Mouse (Mus musculus) myocyte (in vitro differentiated cells): ENCODE data around the gene Rapgef4. TPM values are rescaled to one million over a fixed set of nuclear protein-coding genes. Genes with fewer than 3 reads are reported as not detected.

Experiments
- H3K27me3 ChIP-seq: one replicate; pipeline ENCODE4 v1.6.1; 2011; ENCODE audit not compliant: control insufficient read depth, insufficient read depth, insufficient read length
- H3K36me3 ChIP-seq: one replicate; pipeline ENCODE4 v1.6.1; 2011; ENCODE audit not compliant: control insufficient read depth, insufficient read depth
- H3K4me2 ChIP-seq: one replicate; pipeline ENCODE4 v1.6.1; 2011; ENCODE audit warnings: low read depth, control low read depth
- H3K4me3 ChIP-seq: one replicate; pipeline ENCODE4 v1.5.1; 2011; ENCODE audit warnings: mild to moderate bottlenecking, control low read depth, moderate library complexity
- H3K79me2 ChIP-seq: one replicate; pipeline ENCODE4 v1.6.1; 2011; ENCODE audit not compliant: control insufficient read depth, insufficient read depth
- H3ac ChIP-seq: one replicate; pipeline ENCODE4 v1.6.1; 2011; ENCODE audit not compliant: control insufficient read depth, insufficient read length
- CEBPB ChIP-seq: IDR thresholded peaks from 2 replicates; pipeline ENCODE4 v1.6.1; 2011; ENCODE audit warnings: mild to moderate bottlenecking, moderate library complexity; ENCODE audit not compliant: poor library complexity, insufficient read depth, severe bottlenecking
- E2F4 ChIP-seq: IDR thresholded peaks from one replicate; pipeline ENCODE4 v1.6.1; 2011; ENCODE audit warnings: mild to moderate bottlenecking, control low read depth, moderate library complexity; ENCODE audit not compliant: insufficient read depth
- MAX ChIP-seq: IDR thresholded peaks from one replicate; pipeline ENCODE4 v1.6.1; 2011; ENCODE audit warnings: low read depth, mild to moderate bottlenecking, control low read depth
- MYOD1 ChIP-seq, 3 experiments: IDR thresholded peaks; one replicate each; pipeline ENCODE4 v1.6.1; 2011; ENCODE audit warnings: control low read depth in 2 of 3, low read depth in 2 of 3, mild to moderate bottlenecking in 2 of 3, moderate library complexity in 1 of 3; ENCODE audit not compliant: insufficient read length in 2 of 3, control insufficient read depth in 1 of 3
- MYOG ChIP-seq, 3 experiments: IDR thresholded peaks; one replicate each; pipeline ENCODE4 v1.6.1; 2011; ENCODE audit warnings: control low read depth in 2 of 3, low read depth in 2 of 3, mild to moderate bottlenecking in 2 of 3; ENCODE audit not compliant: insufficient read length in 2 of 3, control insufficient read depth in 1 of 3, insufficient read depth in 1 of 3
- POLR2A ChIP-seq: IDR thresholded peaks from one replicate; pipeline ENCODE4 v1.6.1; 2011; ENCODE audit warnings: low read depth, mild to moderate bottlenecking, control low read depth, moderate library complexity; ENCODE audit not compliant: insufficient read length
- POLR2AphosphoS2 ChIP-seq: IDR thresholded peaks from one replicate; pipeline ENCODE4 v1.6.1; 2011; ENCODE audit warnings: low read depth, control low read depth; ENCODE audit not compliant: insufficient read length
- REST ChIP-seq: IDR thresholded peaks from one replicate; pipeline ENCODE4 v1.6.1; 2011; ENCODE audit warnings: mild to moderate bottlenecking, control low read depth, moderate library complexity; ENCODE audit not compliant: insufficient read depth, insufficient read length
- SRF ChIP-seq: IDR thresholded peaks from one replicate; pipeline ENCODE4 v1.6.1; 2011; ENCODE audit warnings: low read depth; ENCODE audit not compliant: control insufficient read depth, insufficient read length
- TCF12 ChIP-seq: IDR thresholded peaks from one replicate; pipeline ENCODE4 v1.6.1; 2011; ENCODE audit warnings: mild to moderate bottlenecking, control low read depth; ENCODE audit not compliant: poor library complexity, insufficient read depth, severe bottlenecking
- TCF3 ChIP-seq: IDR thresholded peaks from one replicate; pipeline ENCODE4 v1.6.1; 2011; ENCODE audit warnings: low read depth, control low read depth; ENCODE audit not compliant: insufficient read length
- USF1 ChIP-seq: IDR thresholded peaks from one replicate; pipeline ENCODE4 v1.6.1; 2011; ENCODE audit warnings: low read depth, mild to moderate bottlenecking, control low read depth, moderate library complexity
- polyA plus RNA-seq: library from polyadenylated mRNA; unstranded; fragments of >200 nt; fragmentation: generic; extraction: Trizol; gene quantifications from one replicate; pipeline ENCODE4 v1.2.1, GENCODE M21; 2012; ENCODE audit warnings: missing spikeins

The Rapgef4 gene
- polyA plus RNA-seq, 1 experiment, result 0.28 TPM

DNA sequence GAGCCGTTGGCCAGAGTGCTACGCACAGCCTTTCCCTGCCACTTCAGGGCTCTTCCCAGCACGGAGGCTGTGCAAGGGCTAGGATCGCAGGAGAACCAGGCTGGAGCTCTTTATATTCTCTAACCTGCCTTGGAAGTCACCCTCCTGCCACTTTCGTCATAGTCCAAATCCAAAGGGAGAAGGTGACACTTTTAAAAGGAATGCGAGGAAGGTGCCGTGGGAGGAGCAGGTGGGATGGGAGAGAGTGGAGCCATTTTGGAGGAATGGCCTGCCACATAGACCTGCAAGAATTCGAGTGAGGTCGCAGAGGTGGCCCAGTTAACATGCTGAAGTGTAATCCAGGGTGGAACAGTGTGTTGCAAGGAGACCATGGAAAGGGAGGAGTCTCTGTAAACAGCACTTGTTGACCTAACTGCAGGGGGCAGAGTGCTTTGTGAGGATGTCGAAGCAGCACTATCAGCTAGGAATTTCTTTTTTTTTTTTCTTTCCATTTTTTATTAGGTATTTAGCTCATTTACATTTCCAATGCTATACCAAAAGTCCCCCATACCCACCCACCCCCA lies 94.0 kb downstream of the Rapgef4 start:
- Histone ChIP-seq H3K27me3 (no peaks in the 10 kb centered on the region), H3K4me3 (no peak overlapping the region), H3ac (no peak overlapping the region), H3K79me2 (no peaks in the 10 kb centered on the region), H3K36me3 (no peaks in the 10 kb centered on the region), H3K4me2 (no peak overlapping the region)
- TF ChIP-seq TCF12, result no peak
- TF ChIP-seq MAX, result no peak
- no peak for TF ChIP-seq MYOG (IDR thresholded peaks at IDR 0.05; ENCODE audit: control insufficient read depth in 1 of 3, insufficient read depth in 1 of 3, insufficient read length in 2 of 3, low read depth in 2 of 3)
- TF ChIP-seq POLR2A, result no peak
- no peak for TF ChIP-seq SRF
- no peak for TF ChIP-seq POLR2AphosphoS2
- no peak for TF ChIP-seq CEBPB

DNA sequence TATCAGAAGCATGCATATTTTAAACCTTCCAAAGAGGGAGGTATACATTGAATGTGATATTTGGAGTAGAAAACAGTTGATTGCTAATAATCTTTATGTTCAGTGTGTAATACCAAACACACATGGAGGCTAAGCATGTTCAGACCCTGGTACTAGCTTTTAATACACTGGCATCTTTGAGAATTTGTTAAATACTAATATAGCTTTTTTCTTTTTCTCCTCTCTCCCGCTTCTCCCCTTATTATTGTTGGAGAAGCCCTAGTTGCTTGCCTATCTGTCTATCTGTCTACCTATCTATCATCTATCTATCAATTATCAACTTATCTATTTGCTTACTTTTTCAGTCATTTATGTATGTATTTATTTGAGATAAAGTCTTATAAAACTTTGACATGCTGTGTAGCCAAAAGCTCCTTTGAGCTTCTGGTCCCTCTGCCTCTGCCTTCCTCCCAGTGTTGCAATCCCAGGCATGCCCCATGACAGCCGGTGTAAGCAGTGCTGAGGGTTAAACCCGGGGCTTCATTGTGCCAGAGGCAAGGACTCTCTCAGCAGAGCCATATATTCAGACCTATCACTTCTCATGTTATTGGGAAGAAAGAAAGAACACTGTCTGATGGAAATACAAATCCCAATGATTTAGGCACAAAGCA lies 96.6 kb downstream of the Rapgef4 start:
- Histone ChIP-seq H3ac (no peak overlapping the region), H3K4me3 (no peak overlapping the region), H3K27me3 (no peaks in the 10 kb centered on the region), H3K36me3 (no peaks in the 10 kb centered on the region), H3K4me2 (no peak overlapping the region), H3K79me2 (no peaks in the 10 kb centered on the region)
- no peak for TF ChIP-seq E2F4
- no peak for TF ChIP-seq POLR2A
- TF ChIP-seq MAX, result no peak
- TF ChIP-seq REST, result no peak
- TF ChIP-seq SRF, result no peak
- TF ChIP-seq USF1, result no peak
- TF ChIP-seq MYOG (IDR thresholded peaks at IDR 0.05; ENCODE audit: control insufficient read depth in 1 of 3, insufficient read depth in 1 of 3, insufficient read length in 2 of 3, low read depth in 2 of 3), result no peak
- TF ChIP-seq MYOD1 (IDR thresholded peaks at IDR 0.05; ENCODE audit: control insufficient read depth in 1 of 3, insufficient read length in 2 of 3, low read depth in 2 of 3), result no peak
- TF ChIP-seq CEBPB, result no peak
- no peak for TF ChIP-seq POLR2AphosphoS2
- no peak for TF ChIP-seq TCF12
- TF ChIP-seq TCF3, result no peak

DNA sequence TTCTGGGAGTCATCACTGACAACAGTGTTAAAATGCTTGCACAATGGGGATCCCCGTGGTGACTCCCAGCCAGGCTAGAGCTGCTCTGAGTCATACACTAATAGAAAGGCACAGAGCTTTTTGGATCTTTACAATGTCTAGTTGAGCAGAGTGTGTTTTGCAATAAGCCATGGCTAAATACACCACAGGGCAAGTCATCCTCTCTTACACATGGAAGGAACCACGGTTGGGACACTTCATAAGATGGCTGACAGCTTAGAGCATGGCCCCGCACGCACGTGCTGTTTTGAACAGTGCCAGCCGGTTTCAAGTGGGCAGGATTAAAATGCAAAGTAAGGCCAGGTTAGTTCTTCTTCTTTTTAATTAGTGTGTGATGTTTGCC lies 97.1 kb downstream of the Rapgef4 start:
- Histone ChIP-seq H3K36me3 (no peaks in the 10 kb centered on the region), H3K79me2 (no peaks in the 10 kb centered on the region), H3K4me3 (no peak overlapping the region), H3K27me3 (no peaks in the 10 kb centered on the region), H3ac (no peak overlapping the region), H3K4me2 (no peak overlapping the region)
- TF ChIP-seq E2F4 (no peak), CEBPB (0 out of 2 replicates have a peak, but pooled peaks have one; percentile 34)

DNA sequence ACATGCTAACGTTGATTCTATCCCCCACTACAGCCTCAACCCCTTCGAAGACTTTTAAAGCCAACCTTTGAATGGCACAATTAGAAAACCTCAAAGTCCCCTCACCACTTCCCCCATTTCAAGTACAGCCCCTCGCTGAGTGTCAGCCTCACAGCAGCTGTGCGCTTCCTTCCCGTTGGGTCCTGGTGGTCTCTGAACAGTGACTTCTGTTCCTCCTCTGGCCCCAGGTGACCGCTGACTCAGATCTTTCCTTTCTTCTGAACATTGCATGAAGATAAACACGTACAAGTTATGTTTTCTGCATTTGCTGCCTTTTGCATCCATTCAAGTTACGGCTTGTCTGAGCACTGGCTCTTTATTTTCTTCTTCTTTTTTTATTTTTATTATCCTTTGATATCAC lies 98.1 kb downstream of the Rapgef4 start:
- TF ChIP-seq CEBPB, result no peak
- no peak for TF ChIP-seq REST
- no peak for TF ChIP-seq SRF
- no peak for TF ChIP-seq MAX
- no peak for TF ChIP-seq E2F4
- no peak for TF ChIP-seq POLR2A
- TF ChIP-seq TCF12, result no peak
- TF ChIP-seq MYOD1 (IDR thresholded peaks at IDR 0.05; ENCODE audit: control insufficient read depth in 1 of 3, insufficient read length in 2 of 3, low read depth in 2 of 3), result no peak
- no peak for TF ChIP-seq USF1
- no peak for TF ChIP-seq MYOG (IDR thresholded peaks at IDR 0.05; ENCODE audit: control insufficient read depth in 1 of 3, insufficient read depth in 1 of 3, insufficient read length in 2 of 3, low read depth in 2 of 3)
- TF ChIP-seq POLR2AphosphoS2, result no peak
- no peak for TF ChIP-seq TCF3
- H3K4me2 ChIP-seq, result no peak overlapping the region
- no peaks in the 10 kb centered on the region for H3K79me2 ChIP-seq
- no peaks in the 10 kb centered on the region for H3K36me3 ChIP-seq
- no peaks in the 10 kb centered on the region for H3K27me3 ChIP-seq
- no peak overlapping the region for H3ac ChIP-seq
- no peak overlapping the region for H3K4me3 ChIP-seq

DNA sequence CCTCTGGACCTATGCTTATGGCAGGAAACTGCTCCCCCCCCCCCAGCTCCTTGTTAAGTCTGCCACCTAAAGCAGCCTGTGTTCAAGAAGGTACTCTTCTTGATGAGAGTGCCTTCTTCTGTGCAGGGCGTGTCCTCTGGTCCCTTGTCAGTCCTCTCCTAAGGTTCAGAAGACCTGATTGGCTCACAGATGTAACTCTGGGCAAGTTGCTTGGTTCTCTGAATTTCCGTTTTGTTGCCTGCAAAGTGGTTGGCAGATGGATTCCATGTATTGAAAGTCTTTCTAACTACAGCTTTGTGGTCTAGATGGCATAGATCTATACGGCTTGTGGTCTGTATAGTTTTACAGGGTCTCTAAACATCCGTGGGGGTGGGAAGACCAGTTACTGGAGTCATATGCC lies 101.8 kb downstream of the Rapgef4 start:
- TF ChIP-seq TCF3 (no peak), SRF (no peak), POLR2AphosphoS2 (no peak), CEBPB (no peak), MYOG (IDR thresholded peaks at IDR 0.05; ENCODE audit: control insufficient read depth in 1 of 3, insufficient read depth in 1 of 3, insufficient read length in 2 of 3, low read depth in 2 of 3) (no peak), POLR2A (no peak), USF1 (no peak), E2F4 (no peak), TCF12 (no peak), MYOD1 (IDR thresholded peaks at IDR 0.05; ENCODE audit: control insufficient read depth in 1 of 3, insufficient read length in 2 of 3, low read depth in 2 of 3) (no peak), MAX (no peak), REST (no peak)
- no peaks in the 10 kb centered on the region for H3K27me3 ChIP-seq
- no peak overlapping the region for H3K4me3 ChIP-seq
- no peak overlapping the region for H3K4me2 ChIP-seq
- H3K36me3 ChIP-seq, result no peaks in the 10 kb centered on the region
- no peaks in the 10 kb centered on the region for H3K79me2 ChIP-seq
- H3ac ChIP-seq, result no peak overlapping the region
